Mouse (Mus musculus) heart, embryonic 10.5 days (tissue): ENCODE data around the gene Erc2. TPM values are rescaled to one million over a fixed set of nuclear protein-coding genes. Genes with fewer than 3 reads are reported as not detected.
"Not testable (repeated sequence)": the region's sequence is repeated elsewhere in the genome, so short reads cannot be mapped to it uniquely, and the experiment has no call there.

ENCODE experiments used
- DNase-seq: peaks from one replicate; pipeline ENCODE4 v3.0.0-alpha.2; 2017; ENCODE audit warnings: low spot score
- H3K27ac ChIP-seq: fragments of 300-500 bp; sonication (generic); 2 replicates; pipeline ENCODE4 v1.5.1; 2016; ENCODE audit warnings: mild to moderate bottlenecking
- H3K27me3 ChIP-seq: fragments of 300-500 bp; sonication (generic); 2 replicates; pipeline ENCODE4 v1.6.1; 2016; ENCODE audit warnings: mild to moderate bottlenecking; ENCODE audit not compliant: poor library complexity, insufficient read depth, severe bottlenecking
- H3K36me3 ChIP-seq: fragments of 300-500 bp; sonication (generic); 2 replicates; pipeline ENCODE4 v1.6.1; 2016; ENCODE audit warnings: mild to moderate bottlenecking, moderate library complexity
- H3K4me1 ChIP-seq: fragments of 300-500 bp; sonication (generic); 2 replicates; pipeline ENCODE4 v1.6.1; 2016; ENCODE audit warnings: mild to moderate bottlenecking
- H3K4me3 ChIP-seq: fragments of 300-500 bp; sonication (generic); 2 replicates; pipeline ENCODE4 v1.5.1; 2016; ENCODE audit warnings: mild to moderate bottlenecking, moderate library complexity
- H3K9me3 ChIP-seq: fragments of 300-500 bp; sonication (generic); 2 replicates; pipeline ENCODE4 v1.6.1; 2016; ENCODE audit warnings: mild to moderate bottlenecking, moderate library complexity
- WGBS: fragments of 180-500 bp; shearing (Covaris S2); methylation state at CpG from one replicate; pipeline ENCODE4 v1.1.7; 2016; 5-methylcytosine and 5-hydroxymethylcytosine counted together
- polyA plus RNA-seq: library from polyadenylated mRNA; unstranded; fragments of >200 nt; fragmentation: Nextera tagmentation; extraction: Ambion mirVana; gene quantifications from 2 replicates; pipeline ENCODE4 v1.2.1, GENCODE M21; 2016

Erc2 gene
- polyA plus RNA-seq: 4.8 and 6.2 TPM in 2 replicates

GRCm38 (mm10) chr14:27622176-27622922 lies at the start of gene Erc2:
TSS of gene Erc2 (plus strand) at chr14:27622428.
- H3K9me3 ChIP-seq: no peaks in the 10 kb centered on the region
- peaks cover 18% of the 10 kb centered on the region for H3K27me3 ChIP-seq
- H3K4me3 ChIP-seq: peak within 1 kb of the TSS; percentile 76
- peak within 1 kb of the TSS; percentile 82 for H3K27ac ChIP-seq
- H3K36me3 ChIP-seq: no peaks in the 10 kb centered on the region
- DNase-seq: peak; percentile 88
- H3K4me1 ChIP-seq: peaks cover 19% of the 10 kb centered on the region
- under 1% methylated on average over 73 of the region's 78 CpGs for WGBS

- 82% methylated on average over 2 of the region's 2 CpGs for WGBS
- peaks cover 10% of the 10 kb centered on the region; the same call in 1 of the 2 replicates for H3K9me3 ChIP-seq
- no peaks in the 10 kb centered on the region for H3K4me1 ChIP-seq
- no peak overlapping the region for H3K27ac ChIP-seq
- H3K4me3 ChIP-seq: no peak overlapping the region
- no peak for DNase-seq
- H3K27me3 ChIP-seq: no peaks in the 10 kb centered on the region
- H3K36me3 ChIP-seq: no peaks in the 10 kb centered on the region
Observed at GRCm38 (mm10) chr14:27578443-27578842, 43.8 kb upstream of the Erc2 start.

GRCm38 (mm10) chr14:27589616-27590015 lies 32.6 kb upstream of the Erc2 start:
- DNase-seq: not testable (repeated sequence)

DNA sequence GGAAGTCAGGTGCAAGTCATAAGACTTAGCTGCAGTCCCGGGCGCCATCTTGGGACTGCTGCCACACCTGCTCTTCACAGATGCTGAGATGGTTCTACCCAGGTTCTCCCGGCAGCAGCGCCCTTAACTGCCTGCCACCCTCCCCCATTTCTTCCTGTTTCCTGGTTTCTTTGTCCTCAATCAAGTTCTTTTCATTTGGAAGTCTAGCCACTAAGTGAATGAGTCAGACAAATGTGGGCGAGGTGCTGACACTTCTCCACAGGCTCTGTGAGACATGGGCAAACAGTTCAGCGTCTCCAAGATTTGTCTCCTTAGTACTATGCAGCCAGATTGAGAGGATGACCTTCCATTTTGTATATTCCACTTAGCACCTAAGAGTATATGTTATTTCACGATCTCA lies 30.1 kb upstream of the Erc2 start:
- Histone ChIP-seq H3K9me3 (no peaks in the 10 kb centered on the region), H3K27ac (no peak overlapping the region), H3K36me3 (no peaks in the 10 kb centered on the region), H3K4me1 (no peaks in the 10 kb centered on the region), H3K27me3 (no peaks in the 10 kb centered on the region), H3K4me3 (no peak overlapping the region)
- WGBS: 84% methylated on average over 7 of the region's 7 CpGs
- no peak for DNase-seq

More at GRCm38 (mm10) chr14:27589616-27590015, 32.6 kb upstream of the Erc2 start:
- not testable (repeated sequence) for H3K4me1 ChIP-seq, H3K27me3 ChIP-seq, H3K36me3 ChIP-seq, H3K27ac ChIP-seq, H3K9me3 ChIP-seq, H3K4me3 ChIP-seq

DNA sequence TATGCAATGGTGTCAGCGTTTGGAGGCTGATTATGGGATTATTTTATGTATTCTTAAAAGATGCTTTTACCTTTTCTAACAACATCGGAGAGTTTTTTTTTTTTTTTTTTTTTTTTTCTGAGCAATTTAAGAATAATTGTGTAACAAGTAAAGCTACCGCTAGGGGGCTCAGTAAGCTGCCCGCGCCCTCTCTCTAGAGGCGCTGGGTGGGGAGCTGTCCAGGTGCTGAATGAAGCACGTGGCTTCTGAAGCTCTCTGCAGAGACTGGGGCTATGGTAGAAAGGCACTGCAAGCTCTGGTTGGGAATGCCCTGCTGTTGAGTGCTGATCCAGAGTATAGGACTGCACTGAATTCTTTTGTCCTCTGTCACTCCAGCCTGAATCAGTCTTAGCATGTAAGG lies 26.0 kb upstream of the Erc2 start:
- no peaks in the 10 kb centered on the region for H3K27me3 ChIP-seq
- no peaks in the 10 kb centered on the region for H3K36me3 ChIP-seq
- no peaks in the 10 kb centered on the region for H3K9me3 ChIP-seq
- DNase-seq: peak; percentile 86
- WGBS: 6% methylated on average over 7 of the region's 7 CpGs
- no peak overlapping the region for H3K4me3 ChIP-seq
- no peak overlapping the region for H3K27ac ChIP-seq
- H3K4me1 ChIP-seq: no peaks in the 10 kb centered on the region

DNA sequence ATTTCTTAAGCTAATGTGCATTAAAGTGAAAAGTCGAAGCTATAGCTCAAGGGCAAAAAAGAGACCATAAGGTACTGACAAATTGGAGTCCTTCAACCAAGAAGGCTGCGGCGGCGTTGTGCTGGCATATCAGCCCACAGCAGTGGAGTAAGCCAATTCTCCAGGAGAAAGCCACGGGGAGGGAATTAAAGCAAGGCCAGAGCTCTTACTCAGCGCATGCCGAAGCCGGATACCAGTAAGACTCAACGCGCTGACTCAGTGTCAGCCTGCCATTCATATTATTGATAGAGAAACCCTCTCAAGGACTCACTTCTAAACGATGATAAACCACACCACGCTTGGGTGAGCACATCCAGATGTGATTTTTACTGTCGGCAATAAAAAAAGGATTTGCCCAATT lies 20.1 kb upstream of the Erc2 start:
- DNase-seq: no peak
- WGBS: 65% methylated on average over 13 of the region's 13 CpGs
- H3K4me1 ChIP-seq: no peaks in the 10 kb centered on the region

GRCm38 (mm10) chr14:27607419-27607818 lies 14.8 kb upstream of the Erc2 start:
- no peak overlapping the region for H3K27ac ChIP-seq
- H3K9me3 ChIP-seq: no peaks in the 10 kb centered on the region
- WGBS: 72% methylated on average over 3 of the region's 3 CpGs
- DNase-seq: no peak
- no peaks in the 10 kb centered on the region for H3K36me3 ChIP-seq
- no peak overlapping the region for H3K4me3 ChIP-seq
- H3K4me1 ChIP-seq: no peaks in the 10 kb centered on the region
- H3K27me3 ChIP-seq: no peaks in the 10 kb centered on the region

More for the DNA sequence above, 20.1 kb upstream of the Erc2 start:
- Histone ChIP-seq H3K4me3 (no peak overlapping the region), H3K27ac (no peak overlapping the region), H3K9me3 (no peaks in the 10 kb centered on the region), H3K27me3 (no peaks in the 10 kb centered on the region), H3K36me3 (no peaks in the 10 kb centered on the region)

DNA sequence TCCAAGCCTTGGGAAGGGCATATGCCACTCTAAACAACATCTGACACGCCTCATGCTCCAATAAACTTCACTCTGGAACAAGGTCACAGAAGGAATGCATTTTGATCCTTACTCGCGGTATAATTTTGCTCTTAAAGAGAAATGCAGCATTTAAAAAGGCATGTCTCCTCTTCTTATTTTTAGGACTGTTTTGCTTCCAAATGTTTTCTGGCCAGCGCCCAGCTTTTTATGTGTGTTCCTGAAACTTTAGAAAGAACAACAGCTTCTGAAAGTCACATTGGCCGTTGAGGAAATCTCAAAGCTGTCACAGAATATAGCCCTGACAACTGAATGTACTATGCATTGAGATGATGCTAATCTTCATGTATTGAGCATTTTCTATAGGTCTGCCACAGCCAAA lies 8.5 kb upstream of the Erc2 start:
- no peaks in the 10 kb centered on the region for H3K4me1 ChIP-seq
- no peak for DNase-seq
- H3K27me3 ChIP-seq: no peaks in the 10 kb centered on the region
- no peaks in the 10 kb centered on the region for H3K9me3 ChIP-seq
- H3K4me3 ChIP-seq: no peak overlapping the region
- H3K27ac ChIP-seq: no peak overlapping the region
- H3K36me3 ChIP-seq: no peaks in the 10 kb centered on the region
- 80% methylated on average over 5 of the region's 5 CpGs for WGBS

- peaks cover 6% of the 10 kb centered on the region for H3K27me3 ChIP-seq
- H3K4me3 ChIP-seq: no peak overlapping the region
- no peaks in the 10 kb centered on the region for H3K36me3 ChIP-seq
- no peak for DNase-seq
- WGBS: 76% methylated on average over 3 of the region's 3 CpGs
- peaks cover 9% of the 10 kb centered on the region for H3K4me1 ChIP-seq
- H3K27ac ChIP-seq: no peak overlapping the region
- no peaks in the 10 kb centered on the region for H3K9me3 ChIP-seq
Observed at GRCm38 (mm10) chr14:27617286-27617685, 4.9 kb upstream of the Erc2 start.

- Histone ChIP-seq H3K36me3 (no peaks in the 10 kb centered on the region), H3K27me3 (peaks cover 18% of the 10 kb centered on the region), H3K27ac (no peak overlapping the region), H3K4me3 (no peak overlapping the region; the same call in 1 of the 2 replicates), H3K9me3 (no peaks in the 10 kb centered on the region), H3K4me1 (peaks cover 19% of the 10 kb centered on the region)
- no peak for DNase-seq
- 41% methylated on average over 8 of the region's 8 CpGs for WGBS
Observed at GRCm38 (mm10) chr14:27621576-27621975, 652 bp upstream of the Erc2 start.

- no peak for DNase-seq
- H3K9me3 ChIP-seq: no peaks in the 10 kb centered on the region
- 2% methylated on average over 6 of the region's 6 CpGs for WGBS
Observed at GRCm38 (mm10) chr14:27622923-27623219, 643 bp downstream of the Erc2 start.

DNA sequence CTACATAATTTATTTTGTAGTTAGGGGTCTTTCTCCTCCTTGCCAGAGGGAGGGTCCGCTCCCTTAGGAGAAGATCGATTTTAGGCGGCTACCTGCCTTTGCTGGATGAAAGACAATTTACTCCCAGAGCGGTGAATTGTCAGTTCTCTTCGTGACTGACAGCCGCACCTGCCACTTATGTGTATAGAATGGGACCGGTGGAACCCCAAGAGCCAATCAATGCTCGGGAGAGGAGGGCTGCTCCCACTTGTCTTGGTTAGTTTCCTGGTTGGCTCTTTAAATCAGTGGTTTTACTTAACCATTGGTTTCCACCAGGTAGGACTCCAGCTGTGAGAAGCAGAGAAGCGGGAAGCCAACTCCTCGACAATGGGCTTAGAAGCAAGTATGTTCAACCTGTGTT lies 1.1 kb downstream of the Erc2 start:
- WGBS: 5% methylated on average over 10 of the region's 10 CpGs

More at GRCm38 (mm10) chr14:27622923-27623219, 643 bp downstream of the Erc2 start:
- Histone ChIP-seq H3K27me3 (peaks cover 18% of the 10 kb centered on the region), H3K4me3 (peak overlapping the region; percentile 76), H3K27ac (peak overlapping the region; percentile 82), H3K4me1 (peaks cover 19% of the 10 kb centered on the region), H3K36me3 (no peaks in the 10 kb centered on the region)

DNA sequence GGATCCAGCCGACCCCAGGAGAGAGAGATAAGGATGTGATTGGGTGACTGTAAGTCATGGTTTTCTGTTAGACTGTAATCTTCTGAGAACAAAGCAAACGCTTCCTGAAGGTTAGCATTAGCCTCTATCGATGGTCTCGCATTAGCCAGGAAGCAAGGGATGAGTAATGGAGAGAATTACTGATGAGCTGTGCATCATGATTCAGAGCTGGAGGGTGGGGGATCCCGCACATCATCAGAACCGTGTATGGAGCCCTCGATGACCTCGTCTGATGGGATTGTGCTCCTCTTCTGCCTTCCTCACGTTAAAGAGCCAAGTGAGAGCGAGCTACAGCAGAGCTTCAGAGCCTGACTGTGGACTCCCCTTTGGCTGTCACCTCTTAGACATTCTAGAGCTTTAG lies 6.5 kb downstream of the Erc2 start:
- peaks cover under 1% of the 10 kb centered on the region; the same call in 1 of the 2 replicates for H3K4me1 ChIP-seq
- 59% methylated on average over 10 of the region's 10 CpGs for WGBS
- H3K27ac ChIP-seq: no peak overlapping the region

More for the DNA sequence above, 1.1 kb downstream of the Erc2 start:
- Histone ChIP-seq H3K9me3 (no peaks in the 10 kb centered on the region), H3K4me1 (peaks cover 19% of the 10 kb centered on the region), H3K27me3 (peaks cover 18% of the 10 kb centered on the region), H3K27ac (no peak overlapping the region), H3K36me3 (no peaks in the 10 kb centered on the region), H3K4me3 (peak overlapping the region; percentile 76)
- DNase-seq: no peak

More for the DNA sequence above, 6.5 kb downstream of the Erc2 start:
- peaks cover 8% of the 10 kb centered on the region; the same call in 1 of the 2 replicates for H3K27me3 ChIP-seq
- no peaks in the 10 kb centered on the region for H3K9me3 ChIP-seq
- no peaks in the 10 kb centered on the region for H3K36me3 ChIP-seq
- H3K4me3 ChIP-seq: no peak overlapping the region
- no peak for DNase-seq
